In the genomic region with DNA sequence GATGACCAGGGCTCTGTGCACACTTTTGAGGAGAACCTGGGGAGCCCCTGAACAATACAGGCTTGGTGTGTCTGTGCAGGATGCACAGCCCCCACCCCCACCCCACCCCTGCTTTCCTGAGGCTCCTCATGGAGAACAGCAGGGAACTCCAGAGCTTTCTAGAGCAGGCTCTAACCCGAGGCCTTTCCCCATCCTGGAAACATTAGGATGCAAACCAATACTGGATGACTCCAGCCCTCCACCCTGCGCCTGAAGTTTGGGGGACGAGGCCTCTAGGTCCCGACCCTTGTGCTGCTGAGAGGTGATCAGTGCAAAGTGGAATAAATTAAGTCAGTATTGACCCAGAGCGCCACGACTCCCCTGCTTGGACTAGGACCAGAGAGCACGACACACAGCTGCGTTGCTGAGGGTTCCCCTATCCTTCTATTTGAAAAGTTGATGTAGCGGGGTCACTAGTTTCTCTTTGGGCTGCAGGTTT, we compare ENCODE assay signal across 8 mouse cellular contexts. TPM values are rescaled to one million over a fixed set of nuclear protein-coding genes. Genes with fewer than 3 reads are reported as not detected.
DNase-seq lines count a peak whose midpoint lies in the region; ATAC-seq and TF ChIP-seq lines count a peak whose summit lies in the region.

No protein-coding gene starts in this region.

- H3ac ChIP-seq in myocyte (ENCODE audit: control insufficient read depth, insufficient read length), result no peak overlapping the region

- no peaks in the 10 kb centered on the region for H3K9me3 ChIP-seq in kidney, postnatal 0 days (replicated peaks; ENCODE audit: low read length)
- H3K9me3 ChIP-seq in embryonic facial prominence, embryonic 13.5 days, result no peaks in the 10 kb centered on the region
- no peaks in the 10 kb centered on the region for H3K9me3 ChIP-seq in intestine, embryonic 15.5 days

- 15% methylated on average over 9 of the region's 9 CpGs for WGBS in kidney, postnatal 0 days
- WGBS in embryonic facial prominence, embryonic 13.5 days, result 5% methylated on average over 9 of the region's 9 CpGs
- WGBS in intestine, embryonic 15.5 days, result 29% methylated on average over 9 of the region's 9 CpGs

- no peak overlapping the region for H3K27ac ChIP-seq in kidney, postnatal 0 days
- no peak overlapping the region for H3K27ac ChIP-seq in embryonic facial prominence, embryonic 13.5 days
- H3K27ac ChIP-seq in intestine, embryonic 15.5 days, result no peak overlapping the region

- peak overlapping the region; percentile 66; the same call in 1 of the 2 replicates for H3K4me2 ChIP-seq in kidney, postnatal 0 days (ENCODE audit: low read length)
- H3K4me2 ChIP-seq in embryonic facial prominence, embryonic 13.5 days, result peak overlapping the region; percentile 52
- H3K4me2 ChIP-seq in intestine, embryonic 15.5 days (replicated peaks), result peak overlapping the region; percentile 75
- peak overlapping the region; percentile 40 for H3K4me2 ChIP-seq in myocyte (ENCODE audit: low read depth)

- ATAC-seq in kidney, postnatal 0 days (replicated peaks; ENCODE audit: low FRiP score, low read depth), result no peak
- no peak for ATAC-seq in embryonic facial prominence, embryonic 13.5 days (ENCODE audit: insufficient number of reproducible peaks, insufficient read depth, low FRiP score, low TSS enrichment, low read depth)
- no peak for ATAC-seq in intestine, embryonic 15.5 days
- ATAC-seq in megakaryocyte-erythroid progenitor cell, adult 5-6 weeks (replicated peaks; ENCODE audit: low FRiP score, low TSS enrichment, poor library complexity, severe bottlenecking), result no peak

- no peak overlapping the region for H3K9ac ChIP-seq in kidney, postnatal 0 days (ENCODE audit: low read depth, low read length)
- H3K9ac ChIP-seq in embryonic facial prominence, embryonic 13.5 days, result no peak overlapping the region
- H3K9ac ChIP-seq in intestine, embryonic 15.5 days, result no peak overlapping the region

- H3K4me3 ChIP-seq in kidney, postnatal 0 days (replicated peaks; ENCODE audit: low read depth, low read length), result peak overlapping the region; percentile 38; the same call in 1 of the 2 replicates
- H3K4me3 ChIP-seq in embryonic facial prominence, embryonic 13.5 days, result peak overlapping the region; percentile 34
- peak overlapping the region; percentile 39; the same call in 1 of the 2 replicates for H3K4me3 ChIP-seq in intestine, embryonic 15.5 days (replicated peaks)
- H3K4me3 ChIP-seq in myocyte, result no peak overlapping the region

- no peak for DNase-seq in kidney, postnatal 0 days (ENCODE audit: low spot score)
- DNase-seq in kidney, adult 8-10 months, result no peak
- no peak for DNase-seq in testis, postnatal 10 days (ENCODE audit: low spot score)
- DNase-seq in urinary bladder, adult 18-20 months (ENCODE audit: low spot score in 2 of 2), result no peak

- TF ChIP-seq CTCF in kidney, postnatal 0 days (IDR thresholded peaks at IDR 0.05; ENCODE audit: low read depth), result no peak

- peaks cover 96% of the 10 kb centered on the region for H3K27me3 ChIP-seq in kidney, postnatal 0 days (ENCODE audit: insufficient read depth, low read length)
- peaks cover 100% of the 10 kb centered on the region for H3K27me3 ChIP-seq in embryonic facial prominence, embryonic 13.5 days
- H3K27me3 ChIP-seq in intestine, embryonic 15.5 days (replicated peaks), result peaks cover 99% of the 10 kb centered on the region
- peaks cover 78% of the 10 kb centered on the region for H3K27me3 ChIP-seq in myocyte (ENCODE audit: control insufficient read depth, insufficient read depth, insufficient read length)

- peaks cover 33% of the 10 kb centered on the region; the same call in 1 of the 2 replicates for H3K4me1 ChIP-seq in kidney, postnatal 0 days (replicated peaks; ENCODE audit: insufficient read depth, low read length)
- H3K4me1 ChIP-seq in embryonic facial prominence, embryonic 13.5 days, result peaks cover 51% of the 10 kb centered on the region
- peaks cover 27% of the 10 kb centered on the region for H3K4me1 ChIP-seq in intestine, embryonic 15.5 days (replicated peaks)

- H3K79me2 ChIP-seq in myocyte (ENCODE audit: control insufficient read depth, insufficient read depth), result no peaks in the 10 kb centered on the region

- no peaks in the 10 kb centered on the region for H3K36me3 ChIP-seq in kidney, postnatal 0 days (ENCODE audit: insufficient read depth, low read length)
- no peaks in the 10 kb centered on the region for H3K36me3 ChIP-seq in embryonic facial prominence, embryonic 13.5 days
- H3K36me3 ChIP-seq in intestine, embryonic 15.5 days, result no peaks in the 10 kb centered on the region
- H3K36me3 ChIP-seq in myocyte (ENCODE audit: control insufficient read depth, insufficient read depth), result no peaks in the 10 kb centered on the region

- no peak for TF ChIP-seq POLR2A in myocyte (IDR thresholded peaks at IDR 0.05; ENCODE audit: insufficient read length, low read depth)

TF ChIP-seq in myocyte, 11 proteins besides CTCF, POLR2A, EP300 and RAD21:
- TF ChIP-seq TCF3 (IDR thresholded peaks at IDR 0.05; ENCODE audit: insufficient read length, low read depth) (no peak), POLR2AphosphoS2 (IDR thresholded peaks at IDR 0.05; ENCODE audit: insufficient read length, low read depth) (no peak)

RNA-seq across cellular contexts. Expression of gene Gbx2, which starts 4.4 kb away (rescaled TPM):
- not detected in 2 replicates for polyA plus RNA-seq in kidney, postnatal 0 days (2015; fragmentation: Nextera tagmentation; extraction: Ambion mirVana)
- polyA plus RNA-seq in embryonic facial prominence, embryonic 13.5 days (2015; fragmentation: Nextera tagmentation; extraction: Ambion mirVana), result 0.19 and 0.98 TPM in 2 replicates
- 0.09 and 0.15 TPM in 2 replicates for polyA plus RNA-seq in intestine, embryonic 15.5 days (2015; fragmentation: Nextera tagmentation; extraction: Ambion mirVana)
- not detected for polyA plus RNA-seq in myocyte (2012; fragmentation: generic; extraction: Trizol)
- total RNA-seq in megakaryocyte-erythroid progenitor cell, adult 5-6 weeks (2014; fragmentation: Nextera tagmentation), result not detected in 2 replicates
- total RNA-seq in megakaryocyte-erythroid progenitor cell, adult 5-6 weeks (2017), result 1.6 and 4.5 TPM in 2 replicates
